Mouse (Mus musculus) thymus, adult 2 months (tissue): ENCODE data around the gene Tgfbr2. TPM values are rescaled to one million over a fixed set of nuclear protein-coding genes. Genes with fewer than 3 reads are reported as not detected.

Experiments
- DNase-seq: peaks from one replicate; pipeline ENCODE4 v3.0.0; 2021
- H3K27ac ChIP-seq: fragments of 200-500 bp; 2 replicates; pipeline ENCODE4 v1.5.1; 2012; ENCODE audit warnings: low read length, control low read depth; ENCODE audit not compliant: control insufficient read depth, insufficient read depth
- H3K27me3 ChIP-seq: fragments of 200-500 bp; 2 replicates; pipeline ENCODE4 v1.6.1; 2012; ENCODE audit warnings: mild to moderate bottlenecking, low read length, moderate library complexity, mixed read lengths; ENCODE audit not compliant: control insufficient read depth, insufficient read depth
- H3K36me3 ChIP-seq: fragments of 200-500 bp; 2 replicates; pipeline ENCODE4 v1.6.1; 2012; ENCODE audit warnings: mild to moderate bottlenecking, low read length, moderate library complexity; ENCODE audit not compliant: control insufficient read depth, insufficient read depth
- H3K4me1 ChIP-seq: fragments of 200-500 bp; replicated peaks from 2 replicates; pipeline ENCODE4 v1.6.1; 2012; ENCODE audit warnings: low read length; ENCODE audit not compliant: control insufficient read depth, insufficient read depth
- H3K4me3 ChIP-seq: fragments of 200-500 bp; 2 replicates; pipeline ENCODE4 v1.5.1; 2012; ENCODE audit warnings: mild to moderate bottlenecking, low read length, control low read depth, moderate library complexity; ENCODE audit not compliant: control insufficient read depth, insufficient read depth
- CTCF ChIP-seq: fragments of 200-500 bp; IDR thresholded peaks from 2 replicates; pipeline ENCODE4 v1.5.1; 2012; ENCODE audit warnings: mild to moderate bottlenecking, control low read depth, low read length, moderate library complexity, borderline replicate concordance; ENCODE audit not compliant: control insufficient read depth, poor library complexity, insufficient read depth; ENCODE audit errors: extremely low read depth
- POLR2A ChIP-seq: fragments of 200-500 bp; IDR thresholded peaks from 2 replicates; pipeline ENCODE4 v1.6.1; 2012; ENCODE audit warnings: mild to moderate bottlenecking, low read length, control low read depth, moderate library complexity; ENCODE audit not compliant: control insufficient read depth, poor library complexity, insufficient read depth; ENCODE audit errors: extremely low read depth
- WGBS: fragments of 180-500 bp; shearing (Covaris S2); methylation state at CpG from one replicate; pipeline ENCODE4 v1.1.7; 2018; 5-methylcytosine and 5-hydroxymethylcytosine counted together
- polyA plus RNA-seq: library from polyadenylated mRNA; depleted of rRNA; stranded (reverse); fragments of >200 nt; gene quantifications from 2 replicates; pipeline ENCODE4 v1.2.3, GENCODE M21; 2012

Tgfbr2 gene
- polyA plus RNA-seq, 1 experiment, result 57.2 TPM

DNA sequence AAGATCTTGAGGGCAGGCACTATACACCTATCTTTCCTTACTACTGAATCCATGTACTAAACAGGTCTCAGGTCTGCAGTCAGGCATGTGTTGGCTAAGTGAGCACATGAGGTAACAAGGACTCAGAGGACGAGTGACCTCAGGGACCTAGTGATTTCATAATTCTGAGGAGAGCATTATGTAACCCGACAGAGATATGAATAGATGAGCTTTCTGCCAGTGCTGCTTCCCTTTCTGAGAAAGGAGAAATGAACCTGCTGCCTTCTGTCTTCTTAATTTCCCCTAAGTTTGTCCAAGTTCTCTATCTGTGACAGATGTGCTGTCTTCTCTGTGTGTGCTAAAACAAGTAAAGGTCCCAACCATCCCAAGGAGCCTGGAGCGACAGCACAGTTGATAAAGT, 3.0 kb upstream of the Tgfbr2 start:
- H3K4me1 ChIP-seq, result peaks cover 32% of the 10 kb centered on the region
- no peak overlapping the region for H3K27ac ChIP-seq
- no peaks in the 10 kb centered on the region for H3K27me3 ChIP-seq
- DNase-seq, result no peak
- no peak overlapping the region for H3K4me3 ChIP-seq
- H3K36me3 ChIP-seq, result no peaks in the 10 kb centered on the region
- no peak for TF ChIP-seq CTCF
- TF ChIP-seq POLR2A, result no peak
- WGBS, result 67% methylated on average over 3 of the region's 3 CpGs

GRCm38 (mm10) chr9:116177108-116177507, 1.9 kb upstream of the Tgfbr2 start:
- DNase-seq, result no peak
- Histone ChIP-seq H3K27me3 (no peaks in the 10 kb centered on the region), H3K27ac (no peak overlapping the region), H3K4me3 (no peak overlapping the region), H3K36me3 (no peaks in the 10 kb centered on the region), H3K4me1 (peaks cover 34% of the 10 kb centered on the region)
- 90% methylated on average over 9 of the region's 9 CpGs for WGBS
- TF ChIP-seq POLR2A, result no peak
- TF ChIP-seq CTCF, result no peak

GRCm38 (mm10) chr9:116175488-116176115, 442 bp upstream of the Tgfbr2 start:
- TF ChIP-seq POLR2A, result no peak
- TF ChIP-seq CTCF, result no peak
- Histone ChIP-seq H3K36me3 (no peaks in the 10 kb centered on the region), H3K27me3 (no peaks in the 10 kb centered on the region), H3K4me3 (peak overlapping the region; percentile 98), H3K4me1 (peaks cover 27% of the 10 kb centered on the region), H3K27ac (peak overlapping the region; percentile 94)
- peak; percentile 78 for DNase-seq
- WGBS, result 4% methylated on average over 16 of the region's 16 CpGs

GRCm38 (mm10) chr9:116173473-116174170, 1.5 kb downstream of the Tgfbr2 start:
- peaks cover 35% of the 10 kb centered on the region for H3K4me1 ChIP-seq
- 59% methylated on average over 16 of the region's 16 CpGs for WGBS
- no peaks in the 10 kb centered on the region for H3K27me3 ChIP-seq
- no peak for DNase-seq
- no peak for TF ChIP-seq CTCF
- no peak for TF ChIP-seq POLR2A
- peak overlapping the region; percentile 98 for H3K4me3 ChIP-seq
- no peaks in the 10 kb centered on the region for H3K36me3 ChIP-seq
- peak overlapping the region; percentile 61 for H3K27ac ChIP-seq

GRCm38 (mm10) chr9:116173059-116173458, 2.1 kb downstream of the Tgfbr2 start:
- peak overlapping the region; percentile 61 for H3K27ac ChIP-seq
- H3K4me1 ChIP-seq, result peaks cover 35% of the 10 kb centered on the region
- no peak overlapping the region for H3K4me3 ChIP-seq
- H3K36me3 ChIP-seq, result no peaks in the 10 kb centered on the region
- no peaks in the 10 kb centered on the region for H3K27me3 ChIP-seq
- TF ChIP-seq CTCF (no peak), POLR2A (no peak)
- 84% methylated on average over 6 of the region's 6 CpGs for WGBS
- DNase-seq, result no peak

DNA sequence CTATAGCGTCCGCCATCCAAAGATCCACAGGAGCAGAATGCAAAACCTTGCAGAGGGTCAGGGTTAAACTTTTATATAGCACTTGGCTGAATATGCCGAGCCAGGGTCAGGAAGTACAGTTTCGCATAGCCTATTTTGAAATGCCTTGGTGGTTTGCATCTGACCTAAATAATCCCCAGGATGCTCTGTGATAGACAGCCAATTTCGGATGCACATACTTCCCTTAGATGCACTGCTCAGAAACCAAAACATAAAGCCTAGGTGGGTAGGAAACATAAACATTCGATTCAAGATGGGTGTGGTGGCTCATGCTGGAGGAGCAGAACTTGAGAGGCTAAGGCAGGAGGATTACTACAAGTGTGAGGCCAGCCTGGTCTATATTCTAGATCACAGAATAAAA, 6.1 kb downstream of the Tgfbr2 start:
- Histone ChIP-seq H3K27ac (peak overlapping the region; percentile 33; the same call in 1 of the 2 replicates), H3K27me3 (no peaks in the 10 kb centered on the region), H3K4me1 (peaks cover 45% of the 10 kb centered on the region), H3K36me3 (no peaks in the 10 kb centered on the region), H3K4me3 (no peak overlapping the region)
- DNase-seq, result no peak
- TF ChIP-seq CTCF, result no peak
- no peak for TF ChIP-seq POLR2A
- WGBS, result 53% methylated on average over 6 of the region's 6 CpGs

DNA sequence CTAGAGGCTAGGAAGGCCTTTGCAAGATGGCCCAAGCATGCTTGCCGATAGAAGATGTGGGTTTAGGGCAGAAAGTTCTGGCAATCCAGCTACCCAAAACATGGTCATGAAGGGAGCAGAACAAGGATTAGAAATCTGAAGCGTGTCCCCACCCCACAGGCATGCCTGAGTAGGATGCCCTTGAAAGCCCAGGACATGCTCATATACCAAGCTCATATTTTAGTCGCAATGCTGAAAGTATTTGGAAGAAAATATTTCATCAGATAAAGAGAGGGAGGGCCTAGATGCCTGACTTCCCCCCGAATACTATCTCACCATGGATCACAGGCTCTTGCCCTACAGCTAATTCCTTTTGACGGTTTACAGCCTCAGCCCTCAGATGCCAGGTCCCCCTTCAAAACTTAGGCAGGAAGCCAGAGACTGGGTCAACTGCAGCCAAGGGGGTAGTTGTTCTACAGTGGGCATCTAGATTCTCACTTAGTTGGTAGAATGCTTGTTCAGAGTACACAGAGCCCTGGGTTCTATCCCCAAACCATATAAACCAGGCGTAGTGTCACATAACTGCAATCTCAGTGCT, 7.8 kb downstream of the Tgfbr2 start:
- TF ChIP-seq CTCF (no peak), POLR2A (no peak)
- no peaks in the 10 kb centered on the region for H3K36me3 ChIP-seq
- peaks cover 41% of the 10 kb centered on the region for H3K4me1 ChIP-seq
- no peak for DNase-seq
- H3K27ac ChIP-seq, result no peak overlapping the region
- H3K27me3 ChIP-seq, result no peaks in the 10 kb centered on the region
- WGBS, result 73% methylated on average over 6 of the region's 6 CpGs
- H3K4me3 ChIP-seq, result no peak overlapping the region
